Mouse (Mus musculus): ENCODE data around the gene Gm21188. TPM values are rescaled to one million over a fixed set of nuclear protein-coding genes. Genes with fewer than 3 reads are reported as not detected.
"Not testable (repeated sequence)": the region's sequence is repeated elsewhere in the genome, so short reads cannot be mapped to it uniquely, and the experiment has no call there.

Gene Gm21188
- total and polyA plus RNA-seq, 2 experiments from 2014 or later = 0.08 TPM; not detected in 1

DNA sequence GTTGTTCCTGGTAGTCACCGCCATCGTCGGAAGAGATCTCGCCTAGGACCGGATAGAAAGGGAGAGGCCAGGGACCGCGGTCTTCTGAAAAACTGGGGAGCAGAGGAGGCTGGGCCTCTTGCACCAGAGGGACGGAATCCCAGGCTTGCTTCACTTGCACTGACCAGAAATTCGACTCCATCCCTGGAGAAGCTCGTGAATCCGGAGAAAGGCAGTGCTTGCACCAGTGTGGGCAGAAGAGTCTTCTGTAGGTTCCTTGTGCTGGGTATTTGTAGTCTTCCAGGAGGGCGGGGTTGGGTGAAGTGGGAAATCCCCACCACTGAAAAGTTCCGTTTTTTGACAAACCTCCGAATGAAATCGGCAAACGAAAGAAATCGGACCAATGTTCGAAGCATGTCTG is 16.8 kb downstream of the Gm21188 start:
- DNase-seq (ENCODE audit: low spot score); H3K27ac ChIP-seq (ENCODE audit: low read depth); H3K9me3 ChIP-seq (replicated peaks; ENCODE audit: control insufficient read depth, low read length); H3K4me2 ChIP-seq (ENCODE audit: low read depth, low read length); H3K9ac ChIP-seq (replicated peaks; ENCODE audit: low read depth, low read length); H3K4me3 ChIP-seq (ENCODE audit: low read depth, low read length); H3K4me1 ChIP-seq (ENCODE audit: control insufficient read depth, insufficient read depth); ATAC-seq (ENCODE audit: insufficient read depth, low read depth); H3K36me3 ChIP-seq (replicated peaks; ENCODE audit: control insufficient read depth, insufficient read depth, low read length): not testable (repeated sequence)
- WGBS = 3% methylated on average over 9 of the region's 18 CpGs
- H3K27me3 ChIP-seq (ENCODE audit: control insufficient read depth, insufficient read depth, low read length) = peaks cover 13% of the 10 kb centered on the region; the same call in 1 of the 2 replicates

GRCm38 (mm10) chr13:120034637-120035036 is 17.4 kb downstream of the Gm21188 start:
- ATAC-seq (ENCODE audit: insufficient read depth, low read depth); H3K36me3 ChIP-seq (replicated peaks; ENCODE audit: control insufficient read depth, insufficient read depth, low read length); H3K4me3 ChIP-seq (ENCODE audit: low read depth, low read length); H3K27ac ChIP-seq (ENCODE audit: low read depth); H3K4me1 ChIP-seq (ENCODE audit: control insufficient read depth, insufficient read depth); H3K9ac ChIP-seq (replicated peaks; ENCODE audit: low read depth, low read length); H3K4me2 ChIP-seq (ENCODE audit: low read depth, low read length); DNase-seq (ENCODE audit: low spot score); H3K9me3 ChIP-seq (replicated peaks; ENCODE audit: control insufficient read depth, low read length): not testable (repeated sequence)
- 2% methylated on average over 3 of the region's 10 CpGs for WGBS
- peaks cover 13% of the 10 kb centered on the region; the same call in 1 of the 2 replicates for H3K27me3 ChIP-seq (ENCODE audit: control insufficient read depth, insufficient read depth, low read length)

GRCm38 (mm10) chr13:120033516-120034190 is 18.3 kb downstream of the Gm21188 start:
- not testable (repeated sequence) for H3K9me3 ChIP-seq (replicated peaks; ENCODE audit: control insufficient read depth, low read length); H3K9ac ChIP-seq (replicated peaks; ENCODE audit: low read depth, low read length); H3K4me2 ChIP-seq (ENCODE audit: low read depth, low read length); H3K4me1 ChIP-seq (ENCODE audit: control insufficient read depth, insufficient read depth); H3K27ac ChIP-seq (ENCODE audit: low read depth); H3K36me3 ChIP-seq (replicated peaks; ENCODE audit: control insufficient read depth, insufficient read depth, low read length); H3K4me3 ChIP-seq (ENCODE audit: low read depth, low read length); ATAC-seq (ENCODE audit: insufficient read depth, low read depth); DNase-seq (ENCODE audit: low spot score)
- H3K27me3 ChIP-seq (ENCODE audit: control insufficient read depth, insufficient read depth, low read length) = peaks cover 13% of the 10 kb centered on the region; the same call in 1 of the 2 replicates
- 5% methylated on average over 18 of the region's 19 CpGs for WGBS

- not testable (repeated sequence) for DNase-seq (ENCODE audit: low spot score); H3K27me3 ChIP-seq (ENCODE audit: control insufficient read depth, insufficient read depth, low read length); H3K27ac ChIP-seq (ENCODE audit: low read depth); H3K9me3 ChIP-seq (replicated peaks; ENCODE audit: control insufficient read depth, low read length); H3K4me1 ChIP-seq (ENCODE audit: control insufficient read depth, insufficient read depth); H3K4me2 ChIP-seq (ENCODE audit: low read depth, low read length); H3K4me3 ChIP-seq (ENCODE audit: low read depth, low read length); H3K9ac ChIP-seq (replicated peaks; ENCODE audit: low read depth, low read length); H3K36me3 ChIP-seq (replicated peaks; ENCODE audit: control insufficient read depth, insufficient read depth, low read length); ATAC-seq (ENCODE audit: insufficient read depth, low read depth)
- under 1% methylated on average over 7 of the region's 16 CpGs for whole genome bisulfite sequencing
Measured at GRCm38 (mm10) chr13:120031676-120032075, 20.3 kb downstream of the Gm21188 start.

- not testable (repeated sequence) for H3K36me3 ChIP-seq (replicated peaks; ENCODE audit: control insufficient read depth, insufficient read depth, low read length); H3K4me1 ChIP-seq (ENCODE audit: control insufficient read depth, insufficient read depth); H3K9ac ChIP-seq (replicated peaks; ENCODE audit: low read depth, low read length); H3K4me2 ChIP-seq (ENCODE audit: low read depth, low read length); H3K9me3 ChIP-seq (replicated peaks; ENCODE audit: control insufficient read depth, low read length); ATAC-seq (ENCODE audit: insufficient read depth, low read depth); H3K27me3 ChIP-seq (ENCODE audit: control insufficient read depth, insufficient read depth, low read length); H3K4me3 ChIP-seq (ENCODE audit: low read depth, low read length); DNase-seq (ENCODE audit: low spot score); H3K27ac ChIP-seq (ENCODE audit: low read depth)
- WGBS = 3% methylated on average over 11 of the region's 11 CpGs
Measured at GRCm38 (mm10) chr13:120027368-120027767, 24.6 kb downstream of the Gm21188 start.

DNA sequence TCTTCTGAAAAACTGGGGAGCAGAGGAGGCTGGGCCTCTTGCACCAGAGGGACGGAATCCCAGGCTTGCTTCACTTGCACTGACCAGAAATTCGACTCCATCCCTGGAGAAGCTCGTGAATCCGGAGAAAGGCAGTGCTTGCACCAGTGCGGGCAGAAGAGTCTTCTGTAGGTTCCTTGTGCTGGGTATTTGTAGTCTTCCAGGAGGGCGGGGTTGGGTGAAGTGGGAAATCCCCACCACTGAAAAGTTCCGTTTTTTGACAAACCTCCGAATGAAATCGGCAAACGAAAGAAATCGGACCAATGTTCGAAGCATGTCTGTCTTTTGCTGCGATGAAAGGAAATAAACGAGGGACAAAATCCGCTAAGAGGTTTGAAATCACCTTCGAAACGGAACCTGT is 25.1 kb downstream of the Gm21188 start, which contains the start of gene Gm36079:
Gm36079 (minus strand) TSS at position 101 of the 400 bp plus-strand sequence.
- H3K4me2 ChIP-seq (ENCODE audit: low read depth, low read length); H3K36me3 ChIP-seq (replicated peaks; ENCODE audit: control insufficient read depth, insufficient read depth, low read length); H3K9ac ChIP-seq (replicated peaks; ENCODE audit: low read depth, low read length); H3K4me3 ChIP-seq (ENCODE audit: low read depth, low read length); H3K27me3 ChIP-seq (ENCODE audit: control insufficient read depth, insufficient read depth, low read length); H3K27ac ChIP-seq (ENCODE audit: low read depth); H3K4me1 ChIP-seq (ENCODE audit: control insufficient read depth, insufficient read depth); ATAC-seq (ENCODE audit: insufficient read depth, low read depth); H3K9me3 ChIP-seq (replicated peaks; ENCODE audit: control insufficient read depth, low read length); DNase-seq (ENCODE audit: low spot score): not testable (repeated sequence)
- WGBS = 5% methylated on average over 3 of the region's 17 CpGs

DNA sequence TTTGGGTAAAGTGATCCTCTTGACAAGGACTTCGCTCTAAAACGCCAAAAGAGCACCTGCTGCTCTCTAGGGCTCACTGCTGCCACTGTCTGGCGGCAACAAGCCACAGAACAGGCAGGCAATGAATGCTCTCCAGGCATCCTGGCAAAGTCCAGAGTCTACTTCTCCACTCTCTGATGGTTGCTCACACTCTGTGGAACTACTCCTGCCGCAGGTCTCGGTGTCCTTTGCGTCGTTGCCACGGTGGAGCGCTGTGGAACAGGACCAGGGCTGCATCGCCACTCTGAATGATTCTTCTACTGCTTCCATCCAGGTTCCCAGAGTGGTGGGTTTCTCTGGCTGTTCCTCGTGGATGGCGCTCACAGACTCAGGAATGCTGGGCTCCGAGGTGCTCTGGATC is 25.6 kb downstream of the Gm21188 start:
- not testable (repeated sequence) for ATAC-seq (ENCODE audit: insufficient read depth, low read depth); H3K4me2 ChIP-seq (ENCODE audit: low read depth, low read length); H3K4me1 ChIP-seq (ENCODE audit: control insufficient read depth, insufficient read depth); H3K27ac ChIP-seq (ENCODE audit: low read depth); H3K9ac ChIP-seq (replicated peaks; ENCODE audit: low read depth, low read length); H3K4me3 ChIP-seq (ENCODE audit: low read depth, low read length); DNase-seq (ENCODE audit: low spot score); H3K27me3 ChIP-seq (ENCODE audit: control insufficient read depth, insufficient read depth, low read length); H3K9me3 ChIP-seq (replicated peaks; ENCODE audit: control insufficient read depth, low read length); H3K36me3 ChIP-seq (replicated peaks; ENCODE audit: control insufficient read depth, insufficient read depth, low read length)
- 2% methylated on average over 3 of the region's 13 CpGs for WGBS

- not testable (repeated sequence) for H3K27me3 ChIP-seq (ENCODE audit: control insufficient read depth, insufficient read depth, low read length); H3K9me3 ChIP-seq (replicated peaks; ENCODE audit: control insufficient read depth, low read length); ATAC-seq (ENCODE audit: insufficient read depth, low read depth); H3K9ac ChIP-seq (replicated peaks; ENCODE audit: low read depth, low read length); H3K36me3 ChIP-seq (replicated peaks; ENCODE audit: control insufficient read depth, insufficient read depth, low read length); H3K4me3 ChIP-seq (ENCODE audit: low read depth, low read length); H3K4me1 ChIP-seq (ENCODE audit: control insufficient read depth, insufficient read depth); DNase-seq (ENCODE audit: low spot score); H3K4me2 ChIP-seq (ENCODE audit: low read depth, low read length); H3K27ac ChIP-seq (ENCODE audit: low read depth)
- 14% methylated on average over 4 of the region's 4 CpGs for WGBS
Measured at GRCm38 (mm10) chr13:120025576-120025975, 26.4 kb downstream of the Gm21188 start.

DNA sequence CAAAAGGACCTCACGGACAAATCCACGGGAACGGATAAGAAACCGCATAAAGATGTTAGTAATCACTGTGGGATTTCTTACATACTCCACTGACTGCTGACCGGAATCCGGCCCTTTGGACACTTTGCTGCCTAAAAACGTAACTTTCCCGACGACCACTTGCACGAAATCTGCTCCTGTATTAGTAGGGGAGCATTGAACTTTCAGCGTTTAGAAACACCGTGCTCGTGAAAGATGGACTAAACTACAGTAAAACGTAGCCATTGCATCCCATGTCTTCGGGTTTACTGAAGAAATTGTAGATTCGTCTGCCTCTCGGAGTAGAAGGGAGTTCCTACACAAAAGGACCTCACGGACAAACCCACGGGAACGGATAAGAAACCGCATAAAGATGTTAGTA is 27.0 kb downstream of the Gm21188 start:
- not testable (repeated sequence) for DNase-seq (ENCODE audit: low spot score); H3K4me3 ChIP-seq (ENCODE audit: low read depth, low read length); H3K36me3 ChIP-seq (replicated peaks; ENCODE audit: control insufficient read depth, insufficient read depth, low read length); H3K4me2 ChIP-seq (ENCODE audit: low read depth, low read length); ATAC-seq (ENCODE audit: insufficient read depth, low read depth); H3K4me1 ChIP-seq (ENCODE audit: control insufficient read depth, insufficient read depth); H3K27me3 ChIP-seq (ENCODE audit: control insufficient read depth, insufficient read depth, low read length); H3K9ac ChIP-seq (replicated peaks; ENCODE audit: low read depth, low read length); H3K27ac ChIP-seq (ENCODE audit: low read depth); H3K9me3 ChIP-seq (replicated peaks; ENCODE audit: control insufficient read depth, low read length)
- 4% methylated on average over 18 of the region's 21 CpGs for WGBS

All from heart, postnatal 0 days (tissue).